ENCODE assay signal across 14 mouse cellular contexts in genomic region chr17:87185461-87186066, GRCm38 (mm10).
DNase-seq lines count a peak whose midpoint lies in the region; ATAC-seq and TF ChIP-seq lines count a peak whose summit lies in the region.
"Had no signal": no experiment of that assay in that cellular context is flagged by ENCODE, and none has a peak within 500 bp of the region (broad histone marks: within the 10 kb centered on the region; RNA-seq: fewer than 3 reads in every experiment).

No protein-coding gene starts in this region.

- WGBS in kidney, embryonic 16.5 days, result 33% methylated on average over 11 of the region's 11 CpGs
- 25% methylated on average over 11 of the region's 11 CpGs for WGBS in hindbrain, postnatal 0 days

- H3K4me3 ChIP-seq in kidney, embryonic 16.5 days (ENCODE audit: low read length), result no peak overlapping the region
- no peak overlapping the region for H3K4me3 ChIP-seq in hindbrain, postnatal 0 days (ENCODE audit: low read length)
- H3K4me3 ChIP-seq: intestine, embryonic 15.5 days; layer of hippocampus, adult 2 months had no signal

- no peak for TF ChIP-seq CTCF in hindbrain, postnatal 0 days (IDR thresholded peaks at IDR 0.05; ENCODE audit: low read depth)

- no peak overlapping the region for H3K4me2 ChIP-seq in kidney, embryonic 16.5 days (replicated peaks; ENCODE audit: low read depth, low read length)
- H3K4me2 ChIP-seq in hindbrain, postnatal 0 days (ENCODE audit: low read depth, low read length), result no peak overlapping the region
- H3K4me2 ChIP-seq: intestine, embryonic 15.5 days; liver, embryonic 11.5 days had no signal

- peak; percentile 86 for DNase-seq in heart, adult 11 months
- DNase-seq in heart, postnatal 4 days, result no peak
- no peak for DNase-seq in kidney, postnatal 36 days
- DNase-seq in embryo, embryonic 11 days, result peak; percentile 39
- DNase-seq in hindbrain, postnatal 0 days (ENCODE audit: low spot score), result no peak
- no peak for DNase-seq in ovary, postnatal 14 days (ENCODE audit: low spot score)
- DNase-seq in right cerebral cortex, postnatal 10 days (ENCODE audit: low spot score in 2 of 2), result no peak
- DNase-seq: cerebellum, adult 11-12 months; thymus, postnatal 4 days had no signal

- peaks cover 27% of the 10 kb centered on the region for H3K4me1 ChIP-seq in kidney, embryonic 16.5 days (ENCODE audit: insufficient read depth, low read length)
- peaks cover 8% of the 10 kb centered on the region; the same call in 1 of the 2 replicates for H3K4me1 ChIP-seq in hindbrain, postnatal 0 days (ENCODE audit: insufficient read depth, low read length)
- H3K4me1 ChIP-seq: intestine, embryonic 15.5 days had no signal

- H3K36me3 ChIP-seq in kidney, embryonic 16.5 days (ENCODE audit: insufficient read depth, low read length), result no peaks in the 10 kb centered on the region
- no peaks in the 10 kb centered on the region for H3K36me3 ChIP-seq in hindbrain, postnatal 0 days (ENCODE audit: insufficient read depth, low read length)
- H3K36me3 ChIP-seq: intestine, embryonic 15.5 days had no signal

- no peak overlapping the region for H3K27ac ChIP-seq in kidney, embryonic 16.5 days (ENCODE audit: low read length)
- no peak overlapping the region for H3K27ac ChIP-seq in hindbrain, postnatal 0 days
- H3K27ac ChIP-seq: intestine, embryonic 15.5 days; layer of hippocampus, adult 2 months had no signal

- H3K9ac ChIP-seq in kidney, embryonic 16.5 days (replicated peaks; ENCODE audit: low read length), result no peak overlapping the region
- no peak overlapping the region for H3K9ac ChIP-seq in hindbrain, postnatal 0 days (replicated peaks; ENCODE audit: low read length)
- H3K9ac ChIP-seq: intestine, embryonic 15.5 days had no signal

- H3K9me3 ChIP-seq in kidney, embryonic 16.5 days (ENCODE audit: low read length), result no peaks in the 10 kb centered on the region
- H3K9me3 ChIP-seq in hindbrain, postnatal 0 days (ENCODE audit: low read length), result no peaks in the 10 kb centered on the region
- H3K9me3 ChIP-seq: intestine, embryonic 15.5 days had no signal

- no peaks in the 10 kb centered on the region for H3K27me3 ChIP-seq in kidney, embryonic 16.5 days (ENCODE audit: insufficient read depth, low read length)
- H3K27me3 ChIP-seq in hindbrain, postnatal 0 days (ENCODE audit: insufficient read depth, low read length), result no peaks in the 10 kb centered on the region
- H3K27me3 ChIP-seq: intestine, embryonic 15.5 days had no signal

- ATAC-seq in kidney, embryonic 16.5 days (ENCODE audit: low FRiP score, low TSS enrichment), result peak; percentile 44
- peak; percentile 43; the same call in 1 of the 2 replicates for ATAC-seq in hindbrain, postnatal 0 days
- ATAC-seq: intestine, embryonic 15.5 days; lung, postnatal 0 days had no signal

Comparison
In these comparisons a context has a peak if more than half of its experiments do, and no peak if none do; other contexts are left out.
1. DNase-seq: peak in heart, adult 11 months (single experiment) and embryo, embryonic 11 days (single experiment); none in heart, postnatal 4 days (single experiment), kidney, postnatal 36 days (0 of 2), hindbrain, postnatal 0 days (single experiment), ovary, postnatal 14 days (single experiment) and right cerebral cortex, postnatal 10 days (0 of 2).